Mouse (Mus musculus): ENCODE measurements around the gene Sae1.

GRCm38 (mm10) chr7:16312011-16312671 lies 75.5 kb downstream of the Sae1 start:
- TF ChIP-seq CTCF (IDR thresholded peaks at IDR 0.05; ENCODE audit: borderline replicate concordance, extremely low read depth, insufficient read depth, insufficient read length) (no peak), POLR2A (IDR thresholded peaks at IDR 0.05; ENCODE audit: borderline replicate concordance, extremely low read depth, insufficient read depth, insufficient read length, poor library complexity, severe bottlenecking) (no peak)

Measured in brain, embryonic 14.5 days (tissue).